Mouse (Mus musculus) brain, adult 2 months (tissue): Measurements from ENCODE around the gene Mapk9.

Source experiments
- DNase-seq: peaks from one replicate; pipeline ENCODE4 v3.0.0; 2011; ENCODE audit warnings: low read depth, low spot score

Gene Mapk9

GRCm38 (mm10) chr11:49840666-49841065 is 5.9 kb upstream of the Mapk9 start:
- DNase-seq = no peak

GRCm38 (mm10) chr11:49841886-49842285 is 4.7 kb upstream of the Mapk9 start:
- DNase-seq = no peak

GRCm38 (mm10) chr11:49842718-49843117 is 3.8 kb upstream of the Mapk9 start:
- no peak for DNase-seq

- DNase-seq = no peak
These were observed 2.2 kb upstream of the Mapk9 start for GRCm38 (mm10) chr11:49844311-49844710.

- DNase-seq = peak; percentile 71
These were observed 1.6 kb upstream of the Mapk9 start for GRCm38 (mm10) chr11:49844969-49845368.

- no peak for DNase-seq
These were observed 593 bp upstream of the Mapk9 start for GRCm38 (mm10) chr11:49845958-49846357.

GRCm38 (mm10) chr11:49847071-49847810 is 690 bp downstream of the Mapk9 start:
- DNase-seq = peak; percentile 72

GRCm38 (mm10) chr11:49847811-49848078 is 1.2 kb downstream of the Mapk9 start:
- DNase-seq = no peak

GRCm38 (mm10) chr11:49848080-49848815 is 1.7 kb downstream of the Mapk9 start:
- DNase-seq = peak; percentile 58

GRCm38 (mm10) chr11:49850331-49850730 is 3.8 kb downstream of the Mapk9 start:
- DNase-seq = peak; percentile 49

GRCm38 (mm10) chr11:49855144-49855543 is 8.6 kb downstream of the Mapk9 start:
- DNase-seq = no peak

- DNase-seq = no peak
These were observed 14.6 kb downstream of the Mapk9 start for GRCm38 (mm10) chr11:49861139-49861538.

- no peak for DNase-seq
These were observed 17.4 kb downstream of the Mapk9 start for GRCm38 (mm10) chr11:49863926-49864325.

GRCm38 (mm10) chr11:49867320-49867719 is 20.8 kb downstream of the Mapk9 start:
- DNase-seq = no peak

- DNase-seq = peak; percentile 79
These were observed 23.2 kb downstream of the Mapk9 start for GRCm38 (mm10) chr11:49869762-49870161.

- peak; percentile 61 for DNase-seq
These were observed 25.4 kb downstream of the Mapk9 start for GRCm38 (mm10) chr11:49871914-49872313.

- no peak for DNase-seq
These were observed 26.2 kb downstream of the Mapk9 start for GRCm38 (mm10) chr11:49872779-49873178.

- DNase-seq = peak; percentile 81
These were observed 30.6 kb downstream of the Mapk9 start for GRCm38 (mm10) chr11:49876948-49877817.

GRCm38 (mm10) chr11:49879950-49880642 is 33.5 kb downstream of the Mapk9 start:
- peak; percentile 79 for DNase-seq

GRCm38 (mm10) chr11:49883394-49883793 is 36.8 kb downstream of the Mapk9 start:
- no peak for DNase-seq

- DNase-seq = no peak
These were observed 41.9 kb downstream of the Mapk9 start for GRCm38 (mm10) chr11:49888469-49888868.

GRCm38 (mm10) chr11:49891993-49892392 is 45.4 kb downstream of the Mapk9 start:
- no peak for DNase-seq
